Mouse (Mus musculus) layer of hippocampus, adult 8-10 months (tissue): ENCODE results near the gene Cped1. TPM values are rescaled to one million over a fixed set of nuclear protein-coding genes. Genes with fewer than 3 reads are reported as not detected.
A peak's percentile ranks its signal among the peaks of the same experiment; 100 is the strongest.
"Not testable (repeated sequence)": the region's sequence is repeated elsewhere in the genome, so short reads cannot be mapped to it uniquely, and the experiment has no call there.

Experiments
- DNase-seq, 2 experiments: peaks; one replicate each; pipeline ENCODE4 v3.0.0; 2022; ENCODE audit warnings: low spot score in 2 of 2
- total RNA-seq, 4 experiments: library from RNA; stranded (reverse); gene quantifications; 2 replicates each; pipeline ENCODE4 v1.2.4; 2022

Cped1 gene
- total RNA-seq, 4 experiments from 2014 or later = 2.7 to 4.1 (median 3.1) TPM

DNA sequence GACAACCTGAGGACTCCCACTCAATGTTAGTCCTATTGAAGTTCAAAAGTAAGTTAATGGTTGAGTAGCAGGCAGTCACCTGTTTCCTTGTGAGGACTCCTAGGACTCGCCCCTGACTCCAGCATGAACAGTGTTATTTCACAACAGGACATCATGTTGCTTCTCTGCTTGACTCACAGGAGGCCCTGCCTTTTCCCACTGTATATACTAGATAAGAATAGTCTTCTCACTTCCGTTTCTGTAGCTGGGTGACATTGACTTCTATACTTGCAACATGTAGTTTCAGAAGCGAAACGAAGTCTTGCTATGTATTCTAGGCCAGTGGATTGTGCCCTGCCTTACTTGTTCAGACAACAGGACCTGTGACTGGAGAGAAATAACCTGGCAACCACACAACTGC is 236.4 kb downstream of the Cped1 start:
- DNase-seq = no peak

GRCm38 (mm10) chr6:22222947-22223346 is 237.2 kb downstream of the Cped1 start:
- DNase-seq = no peak

GRCm38 (mm10) chr6:22224351-22224750 is 238.6 kb downstream of the Cped1 start:
- no peak for DNase-seq

DNA sequence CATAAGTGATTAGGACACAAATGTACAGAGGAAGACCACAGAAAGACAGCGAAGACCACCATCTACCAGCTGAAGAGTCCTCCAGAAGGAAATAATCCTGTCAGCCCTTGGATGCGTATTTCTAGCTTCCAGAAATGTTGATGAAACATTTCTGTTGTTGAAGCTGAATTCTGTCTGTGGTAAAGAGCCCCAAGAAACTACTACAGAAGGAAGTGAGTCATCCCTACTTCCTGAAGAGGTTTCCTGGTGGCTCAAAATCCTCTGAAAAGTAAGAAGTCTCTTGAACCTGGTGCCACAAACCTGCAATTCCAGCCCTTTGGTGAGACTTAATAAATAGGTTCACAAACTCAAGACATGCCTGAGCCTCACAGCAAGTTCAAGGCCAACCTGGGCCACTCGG is 245.5 kb downstream of the Cped1 start:
- DNase-seq = no peak

GRCm38 (mm10) chr6:22233517-22233916 is 247.8 kb downstream of the Cped1 start:
- no peak for DNase-seq

- no peak for DNase-seq
These were observed 249.4 kb downstream of the Cped1 start for GRCm38 (mm10) chr6:22235133-22235532.

- no peak for DNase-seq
These were observed 257.6 kb downstream of the Cped1 start for GRCm38 (mm10) chr6:22243321-22243720.

DNA sequence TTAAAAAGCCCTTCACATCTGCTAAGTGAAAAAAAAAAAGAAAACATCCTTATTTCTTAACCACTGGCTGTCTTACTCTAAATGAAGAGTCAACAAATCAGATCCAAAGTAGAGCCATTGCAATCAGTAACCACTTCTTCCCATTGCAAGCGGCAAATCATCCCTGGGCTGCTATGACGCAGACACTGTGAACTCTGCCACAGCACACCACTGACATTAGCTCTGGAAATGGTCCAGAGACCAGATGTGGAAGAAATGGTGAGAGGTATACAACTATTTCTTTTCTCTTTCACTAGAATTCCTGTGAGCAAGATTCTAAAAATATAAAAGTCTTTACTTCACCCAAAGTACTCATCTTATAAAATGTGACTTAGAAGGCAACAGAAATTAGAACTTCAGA is 261.0 kb downstream of the Cped1 start:
- no peak for DNase-seq

DNA sequence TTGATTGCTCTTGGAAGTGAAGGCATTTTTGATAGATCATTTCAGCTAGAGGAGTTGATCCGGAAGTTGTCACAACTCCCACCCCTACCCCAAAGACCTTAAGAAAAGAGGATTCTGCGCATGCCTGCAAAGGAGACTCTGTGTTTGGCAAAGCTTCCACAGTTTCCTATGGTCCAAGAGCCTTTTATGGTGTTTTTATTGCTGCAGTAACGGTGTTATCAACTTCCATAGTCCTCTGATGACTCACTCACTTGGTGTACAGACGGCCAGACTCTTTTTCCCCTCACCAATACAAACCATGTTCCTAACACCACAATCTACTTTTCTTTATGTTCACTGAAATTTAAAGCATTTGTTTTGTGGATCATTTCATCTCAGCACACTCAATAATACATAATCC is 273.1 kb downstream of the Cped1 start:
- DNase-seq = no peak

- no peak for DNase-seq
These were observed 276.8 kb downstream of the Cped1 start for GRCm38 (mm10) chr6:22262519-22262918.

- DNase-seq = not testable (repeated sequence)
These were observed 278.4 kb downstream of the Cped1 start for GRCm38 (mm10) chr6:22264094-22264493.

GRCm38 (mm10) chr6:22266018-22266417 is 280.3 kb downstream of the Cped1 start:
- DNase-seq = no peak

- no peak for DNase-seq
These were observed 282.3 kb downstream of the Cped1 start for GRCm38 (mm10) chr6:22267807-22268667.

- DNase-seq = no peak
These were observed 283.0 kb downstream of the Cped1 start for GRCm38 (mm10) chr6:22268677-22269076.

- no peak for DNase-seq
These were observed 284.3 kb downstream of the Cped1 start for GRCm38 (mm10) chr6:22269840-22270521.

DNA sequence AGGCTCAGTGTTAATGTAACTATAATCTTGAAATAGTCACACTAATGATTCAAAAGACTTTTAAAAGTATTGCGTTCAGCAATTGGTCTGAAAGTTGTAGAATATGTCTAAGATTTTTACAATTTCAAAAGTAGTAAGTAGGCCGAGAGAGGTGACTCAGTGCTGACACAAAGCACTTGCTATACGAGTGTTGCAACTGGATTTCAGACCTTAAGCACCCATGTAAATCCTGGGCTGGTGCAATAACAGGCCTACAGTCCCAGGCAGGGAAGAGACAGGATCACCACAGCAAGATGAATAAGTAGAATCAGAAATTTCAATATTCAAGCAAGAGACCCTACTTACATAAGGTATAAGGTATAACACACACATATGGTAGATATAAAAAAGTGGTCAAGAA is 292.2 kb downstream of the Cped1 start:
- no peak for DNase-seq

GRCm38 (mm10) chr6:22280217-22280861 is 294.6 kb downstream of the Cped1 start:
- DNase-seq = peak; percentile 21 to 48

DNA sequence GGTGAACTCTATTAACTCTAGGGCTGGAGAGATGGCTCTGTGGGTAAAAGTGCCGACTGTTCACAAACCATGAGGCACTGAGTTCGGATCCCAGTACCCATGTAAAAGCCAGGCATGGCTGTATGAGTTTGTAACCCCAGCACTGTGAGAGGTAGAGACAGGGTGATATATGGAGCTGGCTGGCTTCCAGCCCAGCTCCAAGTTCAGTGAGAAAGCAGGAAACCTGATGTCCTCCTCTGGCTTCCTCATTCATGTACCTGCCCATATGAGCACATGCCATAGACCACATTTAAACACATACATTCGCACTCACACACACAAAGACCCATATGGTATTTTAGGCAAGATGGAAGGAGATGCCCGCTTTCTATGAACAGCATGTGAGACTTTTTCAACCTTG is 296.7 kb downstream of the Cped1 start:
- DNase-seq = no peak

DNA sequence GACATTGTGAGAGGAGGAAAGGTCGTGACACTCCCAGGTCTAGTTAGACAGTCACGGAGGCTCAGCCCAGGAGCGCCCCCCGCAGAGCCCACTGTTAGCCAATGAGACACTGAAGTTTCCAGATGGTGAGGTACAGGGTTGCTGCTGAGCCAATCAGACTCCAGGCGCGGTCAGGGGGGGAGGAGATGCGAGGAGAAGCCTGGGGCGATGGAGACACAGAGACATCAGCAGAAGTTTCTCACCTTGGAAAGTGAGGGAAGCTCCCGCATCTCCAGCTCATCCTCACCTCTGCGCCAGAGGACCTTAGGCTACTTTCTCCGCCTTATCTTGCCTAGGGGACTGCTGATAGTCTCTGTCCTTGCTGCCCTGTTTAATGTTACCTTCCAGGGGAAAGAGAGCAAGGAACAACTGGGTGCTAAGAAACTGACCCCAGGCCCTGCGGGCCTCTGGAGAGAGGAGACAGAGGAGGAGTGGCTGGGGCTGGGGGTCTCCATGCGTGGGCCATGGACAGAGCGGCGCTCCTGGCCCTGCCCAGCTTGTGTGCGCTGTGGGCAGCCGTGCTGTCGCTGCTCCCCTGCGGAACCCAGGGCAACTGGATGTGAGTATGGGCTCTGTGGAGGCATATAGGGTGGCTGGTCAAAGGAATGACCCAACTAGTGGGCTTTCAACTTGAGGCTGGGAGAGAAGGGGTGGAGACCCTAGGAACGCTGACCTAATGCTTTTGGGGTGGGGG is 302.5 kb downstream of the Cped1 start, which contains the start of gene Wnt16:
Gene Wnt16 (plus strand): TSS at position 224 of the 733 bp plus-strand sequence.
- peak in 1 of 2 experiments; percentile 15 for DNase-seq

GRCm38 (mm10) chr6:22288737-22289460 is 303.2 kb downstream of the Cped1 start:
- DNase-seq = peak in 1 of 2 experiments; percentile 20
